22 mouse cellular contexts compared by ENCODE assay signal in genomic region chr11:35557476-35557875, GRCm38 (mm10).
DNase-seq lines count a peak whose midpoint lies in the region; ATAC-seq lines count a peak whose summit lies in the region.
"Had no signal": no experiment of that assay in that cellular context is flagged by ENCODE, and none has a peak within 500 bp of the region (broad histone marks: within the 10 kb centered on the region; RNA-seq: fewer than 3 reads in every experiment).

No protein-coding gene starts in this region.

- DNase-seq in lung, adult 18-20 months: peak; percentile 28 to 29
- no peak for DNase-seq in lung, postnatal 4 days
- peak; percentile 12 for DNase-seq in lung, postnatal 10 days
- DNase-seq in lung, postnatal 36 days: peak; percentile 51
- no peak for DNase-seq in embryo, embryonic 9.5 days (ENCODE audit: extremely low spot score)
- DNase-seq in yolk sac, embryonic 10.5 days (ENCODE audit: low spot score): no peak
- DNase-seq: adrenal gland, adult 2 months; adrenal gland, postnatal 14 days; cerebellum, adult 11 months; cerebellum, adult 2 months; cerebellum, postnatal 10 days; cerebellum, postnatal 36 days; embryo, embryonic 11 days; gastrocnemius, postnatal 36 days; heart, postnatal 36 days had no signal

- no peak overlapping the region for H3K4me3 ChIP-seq in lung, embryonic 16.5 days (ENCODE audit: low read length)
- H3K4me3 ChIP-seq: forebrain, embryonic 10.5 days; forebrain, embryonic 13.5 days; hindbrain, embryonic 10.5 days; hindbrain, embryonic 13.5 days had no signal

- H3K27ac ChIP-seq in lung, embryonic 16.5 days (ENCODE audit: low read length): no peak overlapping the region
- H3K27ac ChIP-seq: forebrain, embryonic 10.5 days; forebrain, embryonic 13.5 days had no signal

- no peak overlapping the region for H3K9ac ChIP-seq in lung, embryonic 16.5 days (ENCODE audit: low read length)
- H3K9ac ChIP-seq: forebrain, embryonic 13.5 days; hindbrain, embryonic 13.5 days had no signal

- WGBS in lung, embryonic 16.5 days: 62% methylated on average over 8 of the region's 8 CpGs

- H3K4me2 ChIP-seq in lung, embryonic 16.5 days (ENCODE audit: low read depth, low read length): no peak overlapping the region
- H3K4me2 ChIP-seq: forebrain, embryonic 13.5 days; heart, embryonic 11.5 days; hindbrain, embryonic 13.5 days had no signal

- peaks cover 32% of the 10 kb centered on the region for H3K27me3 ChIP-seq in lung, embryonic 16.5 days (ENCODE audit: control insufficient read depth, insufficient read depth, low read depth, low read length)

- peaks cover 4% of the 10 kb centered on the region; the same call in 1 of the 2 replicates for H3K4me1 ChIP-seq in lung, embryonic 16.5 days (replicated peaks; ENCODE audit: control insufficient read depth, insufficient read depth, low read length)

- no peaks in the 10 kb centered on the region for H3K36me3 ChIP-seq in lung, embryonic 16.5 days (ENCODE audit: control insufficient read depth, insufficient read depth, low read length)
- H3K36me3 ChIP-seq: forebrain, embryonic 10.5 days; hindbrain, embryonic 13.5 days had no signal

- ATAC-seq in lung, embryonic 16.5 days (ENCODE audit: low read depth): peak; percentile 27; the same call in 1 of the 2 replicates
- ATAC-seq: CD4-positive, CD25-positive, alpha-beta regulatory T cell, adult 4 months had no signal

- no peaks in the 10 kb centered on the region for H3K9me3 ChIP-seq in lung, embryonic 16.5 days (ENCODE audit: control insufficient read depth, low read length)
- H3K9me3 ChIP-seq: forebrain, embryonic 10.5 days; forebrain, embryonic 13.5 days; hindbrain, embryonic 10.5 days; hindbrain, embryonic 13.5 days had no signal

Comparison
In these comparisons a context has a peak if more than half of its experiments do, and no peak if none do; other contexts are left out.
1. DNase-seq: peak in lung, adult 18-20 months (2 of 2), lung, postnatal 10 days (single experiment) and lung, postnatal 36 days (single experiment); none in lung, postnatal 4 days (0 of 2), embryo, embryonic 9.5 days (single experiment) and yolk sac, embryonic 10.5 days (single experiment).